Mouse (Mus musculus) kidney, adult 2 months (tissue): ENCODE results near the gene Tomm22.
A peak's percentile ranks its signal among the peaks of the same experiment; 100 is the strongest.

ENCODE experiments used
- CTCF ChIP-seq: fragments of 200-500 bp; conservative IDR thresholded peaks from 2 replicates; pipeline ENCODE4 v1.5.1; 2011; ENCODE audit warnings: low read depth, mild to moderate bottlenecking, control low read depth, low read length, moderate library complexity, mixed read lengths; ENCODE audit not compliant: insufficient read depth, insufficient read length
- POLR2A ChIP-seq: fragments of 200-500 bp; IDR thresholded peaks from one replicate; pipeline ENCODE4 v1.6.1; 2011; ENCODE audit warnings: low read depth, low read length, control low read depth

DNA sequence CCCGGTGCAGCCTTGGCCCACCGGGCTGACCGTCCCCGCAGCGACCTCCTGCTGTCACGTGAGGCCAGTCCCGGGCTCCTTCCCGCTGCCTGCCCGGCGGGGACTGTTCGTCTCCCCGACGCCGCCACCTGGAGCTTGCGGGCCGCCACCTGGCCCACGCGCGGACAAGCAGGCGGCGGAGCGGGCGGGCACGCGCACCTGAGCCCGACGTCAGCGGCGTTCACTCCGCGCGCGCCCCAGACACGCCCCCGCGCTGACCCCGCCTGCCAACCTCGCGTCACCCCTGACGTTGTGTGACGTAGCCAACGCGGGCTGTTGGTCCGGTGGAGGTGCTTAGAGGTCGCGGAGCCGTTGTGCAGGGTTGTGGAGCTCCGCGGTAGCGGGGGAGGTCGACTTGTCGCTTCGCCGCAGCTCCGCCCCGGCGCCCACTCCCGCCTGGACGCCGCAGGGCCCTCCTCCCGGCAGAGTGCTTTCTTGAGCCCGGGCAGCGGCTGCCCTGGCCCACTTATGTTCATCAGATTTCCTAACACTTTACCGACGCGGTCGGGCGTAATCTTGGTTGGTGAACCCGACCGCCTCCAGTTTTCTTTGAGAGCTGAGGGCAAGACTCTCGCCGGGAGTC lies 17.1 kb downstream of the Tomm22 start, which contains the start of gene Josd1:
- no peak for TF ChIP-seq CTCF
- TF ChIP-seq POLR2A: peak; percentile 93
